Mouse (Mus musculus) ES-E14 (cell line): ENCODE data around the gene Slc5a4a. TPM values are rescaled to one million over a fixed set of nuclear protein-coding genes. Genes with fewer than 3 reads are reported as not detected.

Source experiments
- DNase-seq: peaks from one replicate; pipeline ENCODE4 v3.0.0-alpha.2; 2013; ENCODE audit warnings: low read depth, low spot score
- H3K27ac ChIP-seq: 2 replicates; pipeline ENCODE4 v1.5.1; 2012; ENCODE audit warnings: low read depth, mild to moderate bottlenecking, low read length, moderate library complexity, mixed read lengths; ENCODE audit not compliant: poor library complexity, insufficient read depth, severe bottlenecking
- H3K36me3 ChIP-seq: 2 replicates; pipeline ENCODE4 v1.6.1; 2012; ENCODE audit warnings: mild to moderate bottlenecking, low read length, moderate library complexity, mixed read lengths; ENCODE audit not compliant: control insufficient read depth, poor library complexity, insufficient read depth, severe bottlenecking
- H3K4me1 ChIP-seq, 2 experiments: fragments of 150-350 bp in 1 of 2; sonication (generic) in 1 of 2; 2 replicates each; pipeline ENCODE4 v1.6.1; 2012; ENCODE audit warnings: low read length in 2 of 2, mild to moderate bottlenecking in 1 of 2, mixed read lengths in 1 of 2; ENCODE audit not compliant: control insufficient read depth in 2 of 2, insufficient read depth in 2 of 2, poor library complexity in 1 of 2
- H3K4me3 ChIP-seq, 2 experiments: fragments of 150-350 bp in 1 of 2; sonication (generic) in 1 of 2; 2 replicates each; pipeline ENCODE4 v1.5.1; 2012; ENCODE audit warnings: low read length in 2 of 2, low read depth in 1 of 2, mild to moderate bottlenecking in 1 of 2, mixed read lengths in 1 of 2; ENCODE audit not compliant: insufficient read depth in 1 of 2, poor library complexity in 1 of 2, severe bottlenecking in 1 of 2
- H3K9ac ChIP-seq: 2 replicates; pipeline ENCODE4 v1.6.1; 2012; ENCODE audit warnings: low read depth, mild to moderate bottlenecking, low read length, mixed read lengths; ENCODE audit not compliant: poor library complexity, insufficient read depth, severe bottlenecking
- H3K9me3 ChIP-seq: fragments of 150-350 bp; sonication (generic); 2 replicates; pipeline ENCODE4 v1.6.1; 2012; ENCODE audit warnings: low read depth, mild to moderate bottlenecking, low read length; ENCODE audit not compliant: control insufficient read depth, insufficient read depth
- CHD2 ChIP-seq: IDR thresholded peaks from 2 replicates; pipeline ENCODE4 v1.6.1; 2014; ENCODE audit warnings: mild to moderate bottlenecking, low read depth, low read length, inconsistent platforms
- HCFC1 ChIP-seq: IDR thresholded peaks from 2 replicates; pipeline ENCODE4 v1.6.1; 2012; ENCODE audit warnings: low read length, inconsistent platforms, borderline replicate concordance; ENCODE audit not compliant: insufficient read depth
- MAFK ChIP-seq: IDR thresholded peaks from 2 replicates; pipeline ENCODE4 v1.6.1; 2014; ENCODE audit warnings: mild to moderate bottlenecking, low read depth, low read length, inconsistent platforms; ENCODE audit not compliant: insufficient read depth
- ZC3H11A ChIP-seq: IDR thresholded peaks from 2 replicates; pipeline ENCODE4 v1.6.1; 2012; ENCODE audit warnings: low read depth, mild to moderate bottlenecking, inconsistent platforms, low read length, borderline replicate concordance
- ZNF384 ChIP-seq: IDR thresholded peaks from 2 replicates; pipeline ENCODE4 v1.6.1; 2012; ENCODE audit warnings: low read depth, low read length, inconsistent platforms
- in situ Hi-C, 2 experiments: fragments of 600-800 bp; cut with MboI; formaldehyde crosslinking; loops; one replicate each; pipeline ENCODE4 v1.15.1; 2025; ENCODE audit warnings: low sequenced_read_pairs in 2 of 2, inconsistent platforms in 1 of 2; ENCODE audit not compliant: unreplicated experiment in 2 of 2
- total RNA-seq: library from RNA; depleted of rRNA; stranded (reverse); fragments of 300-350 nt; gene quantifications from 2 replicates; pipeline ENCODE4 v1.2.3, GENCODE M21; 2012; rRNA removed

Gene Slc5a4a
- total RNA-seq, 1 experiment, result 0.18 TPM

- no peak for DNase-seq
- no peak for TF ChIP-seq ZC3H11A
- no peak for TF ChIP-seq CHD2
- TF ChIP-seq ZNF384, result no peak
- TF ChIP-seq HCFC1, result no peak
- no peak for TF ChIP-seq MAFK
- Histone ChIP-seq H3K27ac (no peak overlapping the region), H3K4me1 (no peaks in the 10 kb centered on the region), H3K36me3 (peaks cover 5% of the 10 kb centered on the region; the same call in 1 of the 2 replicates), H3K9me3 (no peaks in the 10 kb centered on the region), H3K9ac (no peak overlapping the region), H3K4me3 (no peak overlapping the region)
- in situ Hi-C loops, result no loop called here
Observed at GRCm38 (mm10) chr10:76218240-76218639, 71.0 kb downstream of the Slc5a4a start.

GRCm38 (mm10) chr10:76225944-76226343, 78.7 kb downstream of the Slc5a4a start:
- Histone ChIP-seq H3K27ac (no peak overlapping the region), H3K9ac (no peak overlapping the region), H3K9me3 (no peaks in the 10 kb centered on the region), H3K4me3 (no peak overlapping the region), H3K36me3 (peaks cover 3% of the 10 kb centered on the region; the same call in 1 of the 2 replicates), H3K4me1 (peaks cover 0 to 1% of the 10 kb centered on the region in 2 experiments; a peak in 1 of 4 replicates)
- DNase-seq, result no peak
- TF ChIP-seq ZC3H11A, result no peak
- no peak for TF ChIP-seq HCFC1
- no peak for TF ChIP-seq CHD2
- no peak for TF ChIP-seq MAFK
- TF ChIP-seq ZNF384, result no peak
- in situ Hi-C loops, result no loop called here

GRCm38 (mm10) chr10:76229627-76230026, 82.4 kb downstream of the Slc5a4a start:
- no peak overlapping the region for H3K4me3 ChIP-seq
- peaks cover 3% of the 10 kb centered on the region; the same call in 1 of the 2 replicates for H3K36me3 ChIP-seq
- in situ Hi-C loops, result no loop called here
- DNase-seq, result no peak
- no peaks in the 10 kb centered on the region for H3K4me1 ChIP-seq
- no peak overlapping the region for H3K27ac ChIP-seq
- H3K9ac ChIP-seq, result no peak overlapping the region
- TF ChIP-seq MAFK (no peak), HCFC1 (no peak), CHD2 (no peak), ZNF384 (no peak), ZC3H11A (peak; percentile 66; the same call in 1 of the 2 replicates)
- no peaks in the 10 kb centered on the region for H3K9me3 ChIP-seq

- H3K36me3 ChIP-seq, result no peaks in the 10 kb centered on the region
- peak within 1 kb of the TSS; percentile 76 to 91 for H3K4me3 ChIP-seq
- H3K27ac ChIP-seq, result 0 out of 2 replicates have a peak within 1 kb of the TSS, but pooled peaks have one; percentile 28
- H3K9ac ChIP-seq, result peak within 1 kb of the TSS; percentile 73; the same call in 1 of the 2 replicates
- in situ Hi-C loops, result no loop called here
- H3K4me1 ChIP-seq, result 0 out of 4 replicates have a peak, but pooled peaks cover 0 to 1% of the 10 kb centered on the region in 2 experiments
- H3K9me3 ChIP-seq, result no peaks in the 10 kb centered on the region
- TF ChIP-seq CHD2, result no peak
- no peak for TF ChIP-seq MAFK
- no peak for TF ChIP-seq ZC3H11A
- no peak for TF ChIP-seq ZNF384
- no peak for TF ChIP-seq HCFC1
- peak; percentile 95 for DNase-seq
Observed at GRCm38 (mm10) chr10:76237341-76238225, 90.3 kb downstream of the Slc5a4a start, which contains the start of gene Prmt2. Gene Prmt2, minus strand, starts transcription at chr10:76237865.

Other genes starting within 250 kb of the Slc5a4a start
- gene Smarcb1, start 225.8 kb upstream of the Slc5a4a start, total RNA-seq, result 75.3 and 84.4 TPM in 2 replicates
- 435 and 871 TPM in 2 replicates for gene Chchd10, start 214.3 kb upstream of the Slc5a4a start, total RNA-seq
- 52.4 and 137 TPM in 2 replicates for gene Mmp11, start 211.0 kb upstream of the Slc5a4a start, total RNA-seq
- 1.1 and 2.9 TPM in 2 replicates for gene Gm867, start 206.8 kb upstream of the Slc5a4a start, total RNA-seq
- 0.98 and 1.5 TPM in 2 replicates for gene Vpreb3, start 204.4 kb upstream of the Slc5a4a start, total RNA-seq
- gene Gm5134, start 192.9 kb upstream of the Slc5a4a start, total RNA-seq, result 4.2 and 6.4 TPM in 2 replicates
- gene Zfp280b, start 114.8 kb upstream of the Slc5a4a start, total RNA-seq, result 22.1 and 31.6 TPM in 2 replicates
- 7.1 and 11.0 TPM in 2 replicates for gene Slc5a4b, start 36.5 kb upstream of the Slc5a4a start, total RNA-seq
- gene Prmt2, start 90.4 kb downstream of the Slc5a4a start, total RNA-seq, result 15.1 and 21.5 TPM in 2 replicates
- not detected in 2 replicates for gene S100b, start 106.4 kb downstream of the Slc5a4a start, total RNA-seq
- 9.0 and 9.6 TPM in 2 replicates for gene Dip2a, start 197.8 kb downstream of the Slc5a4a start, total RNA-seq